Mouse (Mus musculus): ENCODE results near the gene Gm49403.

GRCm38 (mm10) chr19:8887585-8888463 is 4.1 kb downstream of the Gm49403 start:
- no peak for TF ChIP-seq CTCF (IDR thresholded peaks at IDR 0.05; ENCODE audit: low read depth, low read length)
- peak; percentile 43 for TF ChIP-seq POLR2A (IDR thresholded peaks at IDR 0.05; ENCODE audit: insufficient read depth, low read length)
